Mouse (Mus musculus) ovary, postnatal 14 days (tissue): ENCODE data around the gene Tmcc3.

Experiments used
- DNase-seq: peaks from one replicate; pipeline ENCODE4 v3.0.0; 2022; ENCODE audit warnings: low spot score

Tmcc3 gene

DNA sequence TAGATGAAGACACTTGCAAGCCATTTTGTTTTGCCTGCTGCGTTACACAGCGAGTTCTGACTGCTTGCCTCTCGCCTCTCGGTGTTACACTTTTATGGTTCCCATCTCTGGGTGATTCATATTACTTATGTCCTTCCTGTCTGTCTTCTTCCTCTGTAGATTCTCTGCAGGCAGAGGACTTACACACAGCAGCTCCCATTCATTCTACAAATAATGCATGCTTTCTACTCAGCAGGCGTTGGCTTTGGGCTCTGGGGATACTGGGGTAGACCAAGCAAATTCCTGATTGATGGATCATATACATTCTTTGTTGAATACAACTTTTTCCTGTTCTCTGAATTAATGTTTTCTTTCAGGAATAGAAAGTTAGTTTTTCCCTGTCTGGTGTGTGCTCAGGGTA is 161.8 kb downstream of the Tmcc3 start:
- no peak for DNase-seq

DNA sequence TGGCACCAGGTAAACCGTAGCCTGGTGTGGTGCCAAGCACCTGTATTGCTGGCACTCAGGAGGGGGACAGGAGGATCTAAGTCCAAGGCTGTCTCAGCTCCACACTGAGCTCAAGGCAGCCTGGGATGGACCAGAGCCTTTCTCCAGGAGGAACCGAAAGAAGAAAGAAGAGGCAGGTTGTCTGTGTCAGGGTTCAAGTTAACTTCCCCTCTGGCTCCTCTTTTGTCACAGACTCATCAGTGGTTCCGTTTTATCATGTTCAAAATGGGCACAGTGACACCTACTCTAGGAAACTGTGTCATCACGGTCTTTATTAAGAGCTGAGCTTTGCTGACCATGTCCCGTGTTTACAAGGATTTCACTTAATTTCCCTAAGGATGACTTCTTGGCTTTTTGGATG is 162.4 kb downstream of the Tmcc3 start:
- no peak for DNase-seq

DNA sequence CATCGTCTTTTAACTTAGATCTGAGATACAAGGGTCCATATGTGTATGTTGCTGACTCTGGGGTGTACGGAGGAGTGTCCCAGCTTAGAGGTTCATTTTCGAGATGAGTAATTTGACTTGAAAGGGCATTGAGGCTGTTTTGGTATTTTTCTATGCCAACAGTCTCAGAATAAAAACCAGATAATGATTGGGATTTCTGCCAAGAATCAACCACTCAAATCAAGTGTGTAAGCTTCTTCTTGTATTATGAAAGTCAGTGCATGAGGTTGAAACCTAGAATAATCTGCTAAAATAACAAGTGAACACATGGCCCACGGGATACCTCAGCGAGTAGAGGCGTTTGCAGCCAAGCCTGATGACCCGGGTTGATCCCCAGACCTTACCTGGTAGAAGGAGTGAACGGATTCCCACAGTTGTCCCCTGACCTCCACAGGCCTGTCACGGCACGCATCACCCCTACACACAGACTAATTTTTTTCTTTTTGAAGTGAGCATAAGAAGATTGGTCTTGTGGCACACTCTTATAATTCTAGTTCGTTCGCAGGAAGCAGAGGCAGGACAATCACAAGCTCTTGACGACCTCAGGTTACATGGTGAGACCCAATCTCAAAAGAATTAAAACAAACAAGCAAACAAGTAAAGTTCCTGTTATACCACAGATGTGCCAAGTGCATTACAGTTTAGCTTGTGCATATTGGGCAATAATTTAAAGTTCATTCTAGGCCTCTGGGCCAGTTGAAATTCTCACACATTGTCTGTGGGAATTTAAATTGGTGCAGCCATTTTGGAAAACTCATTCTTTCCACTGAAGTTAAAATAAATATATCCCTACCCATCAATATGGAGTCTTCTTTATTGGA is 165.8 kb downstream of the Tmcc3 start:
- DNase-seq: no peak

DNA sequence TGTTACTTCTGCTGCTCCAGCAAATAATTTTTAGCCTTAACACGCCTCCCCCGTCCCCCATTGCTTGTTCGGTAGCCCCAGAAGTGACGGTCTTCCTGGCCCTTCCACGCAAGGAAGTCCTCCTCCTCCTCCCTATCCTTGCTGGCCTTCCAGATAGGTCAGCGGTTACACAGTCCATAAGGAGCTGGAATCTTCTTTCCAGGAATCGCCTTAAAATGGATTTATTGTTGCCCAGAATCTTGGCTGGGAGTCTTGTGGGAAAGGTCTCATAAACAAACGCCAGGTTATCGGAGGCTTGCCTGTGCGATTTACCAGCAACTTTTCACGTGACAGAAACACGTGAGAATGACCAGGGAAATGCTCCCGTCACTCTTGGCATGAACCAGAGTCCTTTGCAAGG is 167.9 kb downstream of the Tmcc3 start:
- no peak for DNase-seq

DNA sequence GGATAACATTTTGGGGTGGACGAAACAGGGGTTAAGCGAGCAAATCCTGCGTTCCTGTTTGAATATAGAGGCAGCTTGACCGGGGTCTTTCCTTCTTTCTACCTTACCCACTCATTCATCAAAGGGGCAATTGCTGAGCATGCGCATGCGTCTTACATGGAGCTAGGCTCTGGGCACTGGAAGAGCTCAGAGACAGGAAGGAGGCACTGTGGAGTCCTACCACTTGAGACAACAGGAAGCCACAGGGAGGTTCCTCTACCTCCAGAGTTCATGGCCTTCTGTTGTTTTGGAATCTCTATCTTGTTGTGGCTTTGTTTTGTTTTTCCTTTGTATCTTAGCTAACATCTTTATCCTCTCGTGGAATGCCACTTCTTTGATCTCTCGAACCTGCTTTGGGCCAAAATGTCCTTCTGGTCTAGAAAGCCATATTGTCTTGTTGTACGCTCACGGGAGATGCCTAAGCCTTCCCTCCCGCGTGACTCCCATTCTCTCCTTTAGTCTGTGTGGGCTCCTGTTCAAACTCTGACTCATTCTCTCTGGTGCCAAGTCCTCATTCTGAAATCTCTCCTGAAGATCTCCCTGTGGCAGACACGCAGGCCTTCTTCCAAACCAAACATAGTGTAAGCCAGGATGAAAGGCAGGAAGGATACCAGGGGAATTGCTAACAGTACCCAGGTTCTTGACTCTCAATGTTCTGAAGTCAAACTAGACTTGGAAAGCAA is 168.8 kb downstream of the Tmcc3 start:
- peak; percentile 52 for DNase-seq

- no peak for DNase-seq
Observed at GRCm38 (mm10) chr10:94481613-94482012, 169.9 kb downstream of the Tmcc3 start.

DNA sequence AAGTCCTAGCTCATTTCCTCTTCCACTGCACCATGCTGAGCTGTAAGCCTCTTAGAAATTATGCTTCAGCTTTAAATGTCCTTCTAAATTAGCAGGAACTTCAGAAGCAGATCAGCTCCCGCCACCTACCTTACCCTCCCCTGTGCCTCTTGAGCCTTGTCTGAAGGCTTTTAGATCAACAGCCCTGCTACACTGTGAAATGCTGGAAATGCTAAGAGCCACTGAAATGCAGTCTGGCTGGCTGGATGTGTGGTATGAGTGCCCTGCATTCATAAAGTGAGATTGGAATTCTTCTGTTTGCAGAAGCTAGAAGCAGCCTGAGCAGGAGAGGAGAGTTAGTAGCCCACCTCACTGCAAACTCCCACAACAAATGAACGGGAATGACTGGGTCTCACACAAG is 174.4 kb downstream of the Tmcc3 start:
- DNase-seq: no peak

GRCm38 (mm10) chr10:94489509-94489908 is 177.8 kb downstream of the Tmcc3 start:
- no peak for DNase-seq

DNA sequence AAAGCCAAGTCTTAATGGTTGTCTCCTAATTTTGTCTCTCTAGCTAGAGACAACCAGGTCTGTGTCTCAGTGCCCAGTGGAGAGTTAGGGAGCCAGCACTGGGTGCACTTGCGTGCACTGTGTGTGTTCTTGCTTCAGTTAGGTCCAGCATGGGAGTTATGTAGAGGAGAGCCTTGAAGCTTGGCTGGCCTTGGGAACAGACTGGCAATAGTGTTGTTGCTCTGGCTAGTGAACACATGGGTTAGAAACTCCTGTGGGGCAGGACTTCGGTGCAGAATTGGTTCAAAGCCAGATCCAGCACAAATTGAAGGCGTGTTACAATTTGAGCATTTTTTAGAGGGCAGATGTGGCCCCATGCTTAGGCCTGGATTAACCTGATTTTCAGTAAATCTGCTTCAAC is 179.3 kb downstream of the Tmcc3 start:
- no peak for DNase-seq

- DNase-seq: peak; percentile 30
Observed at GRCm38 (mm10) chr10:94494403-94494846, 182.7 kb downstream of the Tmcc3 start.

DNA sequence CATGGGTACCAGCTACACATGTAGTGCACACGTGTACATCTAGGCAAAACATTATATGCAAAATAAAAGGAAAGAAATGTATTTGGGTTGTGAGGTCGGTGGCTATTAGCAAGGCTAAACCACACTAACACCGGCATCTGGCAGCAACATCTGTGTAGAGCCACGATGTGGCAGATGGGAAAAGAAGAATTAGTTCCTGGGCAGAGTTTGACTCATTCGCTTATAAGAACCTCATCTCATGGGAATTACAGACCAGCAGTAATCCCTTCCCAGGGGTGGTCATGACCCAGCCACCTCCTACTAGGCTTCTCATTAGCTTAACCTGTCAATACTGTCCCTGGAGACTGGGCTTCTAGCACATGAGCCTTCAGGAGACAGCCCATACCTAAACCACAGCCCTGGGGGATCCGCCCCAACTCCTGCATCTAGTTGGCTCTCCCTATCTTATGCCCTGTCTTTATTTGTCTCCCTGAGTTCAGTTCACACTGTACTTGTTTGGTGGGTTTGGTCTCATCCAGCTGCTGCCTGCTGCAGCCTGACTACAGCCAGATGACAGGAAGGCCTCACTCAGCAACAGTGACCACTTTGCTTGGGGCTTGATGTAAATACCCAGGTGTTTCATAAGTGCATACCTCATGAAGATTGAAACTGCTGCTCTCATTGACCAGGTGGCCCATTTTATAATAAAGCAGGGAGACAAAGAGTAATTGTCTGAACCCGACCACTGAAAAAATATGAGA is 183.9 kb downstream of the Tmcc3 start:
- no peak for DNase-seq

DNA sequence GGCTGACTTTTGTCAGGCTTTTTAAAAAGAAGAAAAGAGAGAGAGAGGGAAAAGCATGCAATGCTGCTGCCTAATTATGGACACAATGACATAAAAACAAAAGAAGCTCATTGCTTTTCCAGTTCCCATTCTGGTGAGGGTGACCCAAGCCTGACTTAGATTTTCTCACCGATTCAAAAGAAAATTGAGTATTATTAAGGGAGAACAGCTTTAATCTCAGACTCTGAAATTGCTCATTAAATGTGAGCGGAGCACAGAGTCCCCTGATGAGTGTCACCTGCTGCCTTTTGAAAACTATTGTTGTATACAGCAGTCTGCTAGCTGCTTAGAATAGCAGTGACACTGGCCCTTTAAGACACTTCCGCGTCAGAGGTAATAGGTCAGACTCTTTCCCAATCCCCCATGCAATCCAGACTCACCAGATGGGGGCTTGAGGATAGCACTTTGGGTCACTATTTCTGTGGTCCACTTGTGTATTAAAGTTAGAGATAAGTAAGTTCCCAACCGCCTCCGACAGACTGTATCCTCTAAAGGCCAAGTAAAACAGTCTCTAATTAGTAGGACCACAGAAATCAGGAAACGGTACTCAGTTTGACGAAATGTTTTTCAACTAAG is 185.2 kb downstream of the Tmcc3 start:
- DNase-seq: no peak

GRCm38 (mm10) chr10:94500210-94500876 is 188.6 kb downstream of the Tmcc3 start:
- DNase-seq: no peak

DNA sequence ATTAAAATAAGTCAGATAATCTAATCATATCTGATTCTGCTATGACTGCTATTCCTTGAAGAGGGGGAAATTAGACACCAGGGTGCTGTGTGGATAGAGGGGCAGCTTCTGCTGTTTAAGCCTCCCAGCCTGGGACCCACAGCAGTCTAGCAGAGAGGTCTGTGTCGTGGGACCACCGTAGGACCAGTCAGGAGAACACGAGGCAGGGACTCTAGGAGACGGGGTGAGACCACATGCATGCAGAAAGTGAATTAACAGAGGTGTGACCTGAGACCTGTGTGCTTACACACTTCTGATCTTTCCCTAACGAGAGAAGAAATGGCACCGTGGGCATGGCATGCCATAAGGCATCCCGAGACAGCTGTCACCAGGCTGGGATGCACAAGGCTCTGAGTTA is 189.1 kb downstream of the Tmcc3 start:
- DNase-seq: no peak

DNA sequence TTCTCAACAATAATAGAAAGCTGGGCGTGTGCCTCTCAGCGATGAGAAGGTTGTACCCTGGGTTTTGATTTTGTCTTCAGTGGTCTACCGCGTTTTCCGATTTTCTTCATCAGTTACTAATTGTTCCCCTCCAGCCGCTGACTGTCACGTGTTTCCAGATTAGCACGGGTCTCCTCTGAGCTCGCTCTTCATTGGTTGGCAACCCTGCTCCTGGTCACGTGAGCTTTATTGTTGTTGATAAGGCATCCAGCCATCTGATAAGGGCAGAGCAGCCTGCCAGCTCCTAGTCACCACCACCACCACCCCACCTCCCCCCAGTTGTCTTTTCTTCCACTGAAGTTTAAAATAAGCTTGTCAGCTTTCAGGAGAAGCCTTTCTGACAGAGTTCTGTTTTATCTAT is 190.0 kb downstream of the Tmcc3 start:
- no peak for DNase-seq

- no peak for DNase-seq
Observed at GRCm38 (mm10) chr10:94505248-94505772, 193.6 kb downstream of the Tmcc3 start.

GRCm38 (mm10) chr10:94508863-94509262 is 197.1 kb downstream of the Tmcc3 start:
- DNase-seq: no peak

DNA sequence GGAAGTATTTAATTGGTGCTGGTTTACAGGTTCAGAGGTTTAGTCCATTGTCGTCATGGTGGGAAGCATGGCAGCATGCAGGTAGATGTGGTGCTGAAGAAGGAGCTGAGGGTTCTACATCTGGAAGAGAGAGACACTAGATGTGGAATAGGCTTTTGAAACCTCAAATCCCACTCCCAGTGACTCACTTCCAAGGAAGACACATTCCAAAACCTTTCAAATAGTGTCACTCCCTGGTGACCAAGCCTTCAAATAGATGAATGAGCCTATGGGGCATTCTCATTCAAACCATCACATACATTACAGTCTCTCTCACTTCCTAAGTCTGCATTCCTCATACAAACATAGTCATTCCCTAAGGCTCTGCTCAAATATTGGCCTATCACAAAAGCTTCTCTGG is 201.0 kb downstream of the Tmcc3 start:
- no peak for DNase-seq

DNA sequence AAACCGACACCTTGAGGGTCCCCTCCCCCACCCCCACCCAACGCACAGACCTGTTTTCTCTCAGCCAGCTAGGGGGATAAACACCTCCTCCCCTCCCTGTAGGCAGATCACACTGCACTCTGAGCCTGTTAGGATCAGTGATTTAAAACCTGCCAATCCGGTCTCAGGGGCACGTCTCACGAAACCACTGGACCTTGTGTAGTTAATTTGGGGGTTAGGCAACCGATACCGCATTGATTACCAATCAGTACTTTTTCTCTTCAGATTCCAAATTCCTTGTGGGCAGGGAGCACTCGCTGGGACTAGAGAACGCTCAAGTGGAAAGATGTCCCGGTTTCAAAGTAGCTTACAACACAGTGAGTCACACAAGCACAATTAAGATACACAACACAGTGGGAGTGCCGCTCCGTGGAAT is 202.3 kb downstream of the Tmcc3 start:
- DNase-seq: no peak

DNA sequence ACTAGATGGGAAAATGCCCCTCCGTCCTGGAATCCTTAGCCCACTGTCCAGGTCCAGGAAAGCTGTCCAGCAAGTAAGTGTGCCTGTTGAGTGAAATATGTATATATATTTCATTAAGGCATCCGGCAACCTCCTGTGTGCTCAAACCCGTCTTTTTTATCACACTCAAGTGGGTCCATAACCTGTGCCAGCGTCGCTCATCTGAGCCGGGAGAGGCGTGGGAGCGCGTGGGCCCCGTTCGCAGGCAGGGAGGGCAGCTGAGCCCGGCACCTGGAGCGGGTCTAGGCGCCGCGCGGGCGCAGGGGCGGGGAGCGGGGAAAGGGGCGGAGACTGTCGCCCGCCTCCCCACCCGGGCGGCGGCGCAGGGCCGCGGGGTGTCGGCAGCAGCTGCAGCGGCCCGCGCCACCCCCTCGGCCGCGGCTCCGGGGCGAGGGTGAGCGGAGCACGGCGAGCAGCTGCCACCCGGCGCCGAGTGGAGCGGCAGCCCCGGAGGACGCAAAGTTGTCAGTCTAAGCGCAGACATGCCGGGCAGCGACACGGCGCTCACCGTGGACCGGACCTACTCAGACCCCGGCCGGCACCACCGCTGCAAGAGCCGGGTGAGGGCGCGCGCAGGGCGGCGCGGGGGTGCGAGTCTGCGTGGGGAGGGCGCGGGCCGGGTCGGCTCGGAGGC is 202.9 kb downstream of the Tmcc3 start:
- DNase-seq: peak; percentile 41

- DNase-seq: peak; percentile 46
Observed at GRCm38 (mm10) chr10:94515179-94515545, 203.4 kb downstream of the Tmcc3 start.
